Mouse (Mus musculus) embryonic facial prominence, embryonic 11.5 days (tissue): ENCODE results near the gene Dhrs7. TPM values are rescaled to one million over a fixed set of nuclear protein-coding genes. Genes with fewer than 3 reads are reported as not detected.

Experiments
- ATAC-seq: fragments of 200-750 bp; cut with Nextera tagmentation; replicated peaks from 2 replicates; pipeline ENCODE4 v1.8.0; 2017; ENCODE audit warnings: low read depth; ENCODE audit not compliant: insufficient number of reproducible peaks, low FRiP score, low TSS enrichment
- DNase-seq: peaks from one replicate; pipeline ENCODE4 v3.0.0-alpha.2; 2015; ENCODE audit warnings: low spot score
- H3K27ac ChIP-seq: fragments of 300-500 bp; sonication (generic); replicated peaks from 2 replicates; pipeline ENCODE4 v1.5.1; 2014; ENCODE audit warnings: mild to moderate bottlenecking, low read depth, low read length, control low read depth
- H3K27me3 ChIP-seq: fragments of 300-500 bp; sonication (generic); 2 replicates; pipeline ENCODE4 v1.6.1; 2014; ENCODE audit warnings: mild to moderate bottlenecking, low read length, moderate library complexity, mixed read lengths; ENCODE audit not compliant: control insufficient read depth, insufficient read depth
- H3K36me3 ChIP-seq: fragments of 300-500 bp; sonication (generic); replicated peaks from 2 replicates; pipeline ENCODE4 v1.6.1; 2014; ENCODE audit warnings: low read depth, mild to moderate bottlenecking, low read length, moderate library complexity, mixed read lengths; ENCODE audit not compliant: control insufficient read depth, insufficient read depth
- H3K4me1 ChIP-seq: fragments of 300-500 bp; sonication (generic); 2 replicates; pipeline ENCODE4 v1.6.1; 2014; ENCODE audit warnings: low read length, mixed read lengths; ENCODE audit not compliant: control insufficient read depth, insufficient read depth
- H3K4me2 ChIP-seq: fragments of 300-500 bp; sonication (generic); 2 replicates; pipeline ENCODE4 v1.6.1; 2014; ENCODE audit warnings: low read depth, mild to moderate bottlenecking, control low read depth, low read length, moderate library complexity
- H3K4me3 ChIP-seq: fragments of 300-500 bp; sonication (generic); 2 replicates; pipeline ENCODE4 v1.5.1; 2014; ENCODE audit warnings: low read depth, low read length, control low read depth
- H3K9ac ChIP-seq: fragments of 300-500 bp; sonication (generic); replicated peaks from 2 replicates; pipeline ENCODE4 v1.6.1; 2014; ENCODE audit warnings: mild to moderate bottlenecking, control low read depth, low read length
- H3K9me3 ChIP-seq: fragments of 300-500 bp; sonication (generic); replicated peaks from 2 replicates; pipeline ENCODE4 v1.6.1; 2016; ENCODE audit warnings: mild to moderate bottlenecking, low read length, inconsistent platforms, mixed read lengths; ENCODE audit not compliant: control insufficient read depth
- WGBS: fragments of 180-500 bp; shearing (Covaris S2); extraction: QIAGEN DNeasy Blood & Tissue Kit; methylation state at CpG from one replicate; pipeline ENCODE4 v1.1.7; 2014; 5-methylcytosine and 5-hydroxymethylcytosine counted together
- polyA plus RNA-seq: library from polyadenylated mRNA; unstranded; fragments of >200 nt; fragmentation: Nextera tagmentation; extraction: Ambion mirVana; gene quantifications from 2 replicates; pipeline ENCODE4 v1.2.1, GENCODE M21; 2014

Gene Dhrs7
- polyA plus RNA-seq, 1 experiment from 2014 or later, result 10.2 TPM

DNA sequence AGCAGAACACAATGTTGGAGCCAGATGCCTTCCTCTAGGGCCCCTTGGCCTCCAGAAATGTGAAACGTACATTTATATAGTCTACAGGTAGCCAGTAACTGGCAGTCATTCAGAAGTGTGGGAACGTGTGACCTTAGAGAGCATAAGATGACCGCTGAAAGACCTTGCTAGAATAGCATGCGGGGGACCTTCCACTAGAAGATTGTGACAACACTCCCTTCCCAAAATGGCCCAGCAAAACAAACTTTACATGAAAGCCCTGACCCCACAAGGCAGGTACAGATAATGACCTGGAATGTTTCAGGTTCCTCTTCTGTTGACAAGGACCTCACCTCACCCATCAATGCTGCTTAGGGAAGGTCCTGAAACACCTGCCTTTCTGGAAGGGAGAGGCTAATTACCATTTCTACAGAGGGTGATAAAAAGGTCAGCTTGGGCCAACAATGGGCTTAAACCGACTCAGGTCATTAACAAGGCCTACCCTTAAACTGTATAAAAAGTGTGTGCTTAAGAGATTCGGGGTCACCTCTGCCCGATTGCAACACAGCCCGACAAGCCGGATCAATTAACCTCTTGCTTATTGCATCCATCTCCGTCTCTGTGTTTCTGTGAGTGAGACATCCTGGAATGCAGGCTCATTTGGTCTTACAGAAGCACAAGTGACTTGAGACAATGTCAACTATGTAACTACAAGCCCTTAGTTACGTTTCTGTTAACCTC is 14.9 kb downstream of the Dhrs7 start, which contains the start of gene Gm4756:
Gene Gm4756 (minus strand): TSS at position 51 of the 720 bp plus-strand sequence.
- Histone ChIP-seq H3K36me3 (no peaks in the 10 kb centered on the region), H3K4me1 (no peaks in the 10 kb centered on the region), H3K4me3 (no peak within 1 kb of the TSS), H3K27me3 (no peaks in the 10 kb centered on the region), H3K27ac (no peak within 1 kb of the TSS), H3K9ac (no peak within 1 kb of the TSS), H3K4me2 (no peak within 1 kb of the TSS), H3K9me3 (no peaks in the 10 kb centered on the region)
- DNase-seq, result no peak
- no peak for ATAC-seq
- 74% methylated on average over 11 of the region's 11 CpGs for WGBS

DNA sequence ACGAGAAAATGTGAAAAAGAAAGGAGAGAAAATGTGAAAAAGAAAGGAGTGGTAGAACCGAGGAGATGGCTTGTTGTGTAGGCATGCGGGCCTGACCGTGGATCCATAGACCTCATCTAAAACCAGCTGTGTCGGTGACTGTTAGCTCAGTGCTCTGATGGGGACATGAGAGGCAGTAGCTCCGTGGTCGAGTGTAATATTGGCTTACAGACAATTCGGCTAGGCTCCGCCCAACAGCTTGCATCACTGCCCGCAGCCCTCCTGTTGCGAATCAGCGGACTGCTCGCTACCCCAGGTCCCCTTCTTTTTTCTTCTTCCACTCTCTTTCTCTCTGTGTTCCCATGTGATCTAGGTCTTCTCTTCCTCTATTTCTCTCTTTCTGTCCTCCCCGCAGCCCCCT is 15.8 kb downstream of the Dhrs7 start:
- Histone ChIP-seq H3K4me1 (no peaks in the 10 kb centered on the region), H3K9ac (no peak overlapping the region), H3K9me3 (no peaks in the 10 kb centered on the region), H3K27me3 (no peaks in the 10 kb centered on the region), H3K27ac (no peak overlapping the region), H3K36me3 (no peaks in the 10 kb centered on the region), H3K4me3 (no peak overlapping the region), H3K4me2 (no peak overlapping the region)
- ATAC-seq (no peak), DNase-seq (no peak)
- 93% methylated on average over 14 of the region's 14 CpGs for WGBS

- no peak for ATAC-seq
- H3K4me3 ChIP-seq, result no peak overlapping the region
Observed at GRCm38 (mm10) chr12:72638025-72638424, 26.7 kb downstream of the Dhrs7 start.

GRCm38 (mm10) chr12:72628751-72629150 is 36.0 kb downstream of the Dhrs7 start:
- Histone ChIP-seq H3K4me1 (no peaks in the 10 kb centered on the region), H3K9me3 (no peaks in the 10 kb centered on the region), H3K9ac (no peak overlapping the region), H3K27ac (no peak overlapping the region), H3K4me2 (no peak overlapping the region), H3K36me3 (no peaks in the 10 kb centered on the region), H3K4me3 (no peak overlapping the region), H3K27me3 (no peaks in the 10 kb centered on the region)
- 90% methylated on average over 7 of the region's 7 CpGs for WGBS
- ATAC-seq (no peak), DNase-seq (no peak)

More at GRCm38 (mm10) chr12:72638025-72638424, 26.7 kb downstream of the Dhrs7 start:
- Histone ChIP-seq H3K27ac (no peak overlapping the region), H3K9me3 (no peaks in the 10 kb centered on the region), H3K4me1 (no peaks in the 10 kb centered on the region), H3K4me2 (no peak overlapping the region), H3K9ac (no peak overlapping the region), H3K27me3 (no peaks in the 10 kb centered on the region), H3K36me3 (no peaks in the 10 kb centered on the region)
- no peak for DNase-seq
- 80% methylated on average over 3 of the region's 3 CpGs for WGBS

DNA sequence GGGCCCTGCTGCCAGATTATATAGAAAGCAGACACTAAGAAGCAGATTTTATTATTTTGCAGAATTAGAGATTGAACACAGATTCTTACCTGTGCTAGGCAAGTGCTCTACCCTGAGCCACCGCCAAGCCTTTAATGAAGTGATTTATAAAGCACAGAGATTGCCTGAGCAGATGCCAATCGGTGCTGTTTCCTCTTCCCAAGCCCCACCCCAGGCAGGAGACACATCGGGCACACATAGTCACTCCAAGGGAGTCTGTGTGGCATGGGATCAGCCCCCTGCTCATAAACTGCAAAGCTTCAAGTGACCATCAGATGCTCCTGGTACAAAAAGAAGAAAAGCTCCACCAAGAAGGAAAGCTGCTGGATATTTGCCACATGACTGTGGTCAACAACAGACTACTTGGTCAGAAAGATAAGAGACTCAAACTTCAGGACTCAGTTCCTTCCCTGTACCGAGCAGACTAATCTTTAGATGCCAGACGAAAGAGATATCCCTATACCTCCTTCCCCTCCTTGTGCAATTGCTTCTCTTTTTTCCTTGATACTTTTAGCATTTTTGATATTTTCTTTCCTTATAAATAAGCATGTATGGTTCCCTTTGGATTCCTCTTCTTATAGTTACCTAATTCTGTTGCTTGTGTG is 41.7 kb downstream of the Dhrs7 start:
- DNase-seq (no peak), ATAC-seq (no peak)
- H3K4me1 ChIP-seq, result no peaks in the 10 kb centered on the region
- H3K9ac ChIP-seq, result no peak overlapping the region
- no peaks in the 10 kb centered on the region for H3K9me3 ChIP-seq
- 70% methylated on average over 5 of the region's 5 CpGs for WGBS
- H3K4me3 ChIP-seq, result no peak overlapping the region
- H3K4me2 ChIP-seq, result no peak overlapping the region
- no peaks in the 10 kb centered on the region for H3K36me3 ChIP-seq
- no peak overlapping the region for H3K27ac ChIP-seq
- H3K27me3 ChIP-seq, result no peaks in the 10 kb centered on the region

DNA sequence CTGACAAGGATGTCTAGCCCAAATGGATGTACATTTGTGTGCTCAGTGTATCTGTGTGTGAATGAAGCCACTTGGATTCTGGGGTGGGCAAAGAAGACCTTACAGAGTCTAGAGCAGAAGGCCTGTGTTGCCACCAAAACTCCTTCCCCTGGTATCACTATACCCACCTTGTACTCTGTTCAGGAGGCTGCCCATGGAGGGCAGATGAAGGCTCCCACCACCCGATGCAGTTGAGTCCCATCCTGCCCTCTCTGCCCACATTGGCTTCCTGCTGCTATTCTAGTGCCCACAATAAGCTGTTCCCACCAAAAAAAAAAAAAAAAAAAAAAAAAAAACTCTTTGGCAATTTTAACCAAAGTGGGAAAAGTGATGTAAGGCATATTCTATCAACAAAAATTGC is 43.3 kb downstream of the Dhrs7 start:
- Histone ChIP-seq H3K4me2 (no peak overlapping the region), H3K4me1 (no peaks in the 10 kb centered on the region), H3K36me3 (no peaks in the 10 kb centered on the region), H3K27ac (no peak overlapping the region), H3K9me3 (no peaks in the 10 kb centered on the region), H3K9ac (no peak overlapping the region), H3K27me3 (no peaks in the 10 kb centered on the region), H3K4me3 (no peak overlapping the region)
- 91% methylated on average over 1 of the region's 1 CpGs for WGBS
- ATAC-seq, result no peak
- DNase-seq, result no peak

- Histone ChIP-seq H3K27ac (no peak overlapping the region), H3K9me3 (no peaks in the 10 kb centered on the region)
- whole genome bisulfite sequencing, result 88% methylated on average over 7 of the region's 7 CpGs
Observed at GRCm38 (mm10) chr12:72620856-72621255, 43.9 kb downstream of the Dhrs7 start.

DNA sequence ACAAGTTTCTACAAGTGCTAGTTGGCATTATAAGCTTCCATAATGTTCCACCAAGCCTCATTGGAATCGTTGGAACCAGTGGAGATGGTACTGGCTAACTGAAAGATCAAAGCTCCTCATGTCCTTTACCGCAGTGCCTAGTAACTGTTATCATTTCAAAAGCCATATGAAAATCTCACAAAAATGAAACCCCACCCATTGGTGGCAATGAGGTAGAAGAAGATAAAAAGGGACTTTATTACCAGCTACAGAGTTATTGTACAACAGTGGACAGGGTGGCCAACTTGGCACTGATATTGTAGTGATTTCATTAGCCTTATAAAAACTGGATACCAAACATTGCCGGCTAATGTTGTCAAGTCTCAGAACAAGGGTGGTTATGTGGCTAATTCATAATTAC is 52.7 kb downstream of the Dhrs7 start:
- Histone ChIP-seq H3K9me3 (no peaks in the 10 kb centered on the region), H3K9ac (no peak overlapping the region), H3K4me3 (no peak overlapping the region), H3K4me1 (no peaks in the 10 kb centered on the region), H3K27me3 (no peaks in the 10 kb centered on the region), H3K4me2 (no peak overlapping the region), H3K27ac (no peak overlapping the region), H3K36me3 (no peaks in the 10 kb centered on the region)
- DNase-seq (no peak), ATAC-seq (no peak)
- WGBS, result 92% methylated on average over 3 of the region's 3 CpGs

More at GRCm38 (mm10) chr12:72620856-72621255, 43.9 kb downstream of the Dhrs7 start:
- ATAC-seq (no peak), DNase-seq (no peak)
- H3K4me3 ChIP-seq, result no peak overlapping the region
- H3K4me1 ChIP-seq, result no peaks in the 10 kb centered on the region
- H3K27me3 ChIP-seq, result no peaks in the 10 kb centered on the region
- H3K9ac ChIP-seq, result no peak overlapping the region
- H3K36me3 ChIP-seq, result no peaks in the 10 kb centered on the region
- H3K4me2 ChIP-seq, result no peak overlapping the region
